Mouse (Mus musculus): ENCODE data around the gene Rnf167. TPM values are rescaled to one million over a fixed set of nuclear protein-coding genes. Genes with fewer than 3 reads are reported as not detected.

Gene Rnf167
- polyA plus RNA-seq, 1 experiment from 2014 or later = 75.1 TPM

- WGBS = 12% methylated on average over 3 of the region's 3 CpGs
- H3K4me2 ChIP-seq = peak within 1 kb of the TSS; percentile 93
- H3K9me3 ChIP-seq (replicated peaks) = no peaks in the 10 kb centered on the region
- H3K27ac ChIP-seq = peak within 1 kb of the TSS; percentile 99
- H3K4me3 ChIP-seq = peak within 1 kb of the TSS; percentile 98
- H3K36me3 ChIP-seq = peaks cover 25% of the 10 kb centered on the region
- peak; percentile 48 for ATAC-seq (replicated peaks; ENCODE audit: insufficient number of reproducible peaks, insufficient read depth, low FRiP score, low read depth)
- H3K27me3 ChIP-seq = no peaks in the 10 kb centered on the region
- peaks cover 63% of the 10 kb centered on the region for H3K4me1 ChIP-seq (replicated peaks)
- peak within 1 kb of the TSS; percentile 100 for H3K9ac ChIP-seq
Measured at GRCm38 (mm10) chr11:70656964-70657363, 9.9 kb downstream of the Rnf167 start, which contains the start of gene Eno3. TSS of gene Eno3 (plus strand) at chr11:70657202.

- Histone ChIP-seq H3K4me1 (replicated peaks) (peaks cover 57% of the 10 kb centered on the region), H3K4me3 (peak overlapping the region; percentile 98), H3K9ac (peak overlapping the region; percentile 59), H3K4me2 (peak overlapping the region; percentile 93), H3K27me3 (no peaks in the 10 kb centered on the region), H3K9me3 (replicated peaks) (no peaks in the 10 kb centered on the region), H3K27ac (peak overlapping the region; percentile 99), H3K36me3 (peaks cover 25% of the 10 kb centered on the region)
- no peak for ATAC-seq (replicated peaks; ENCODE audit: insufficient number of reproducible peaks, insufficient read depth, low FRiP score, low read depth)
- WGBS = 34% methylated on average over 6 of the region's 6 CpGs
Measured at GRCm38 (mm10) chr11:70657573-70657972, 10.5 kb downstream of the Rnf167 start.

- Histone ChIP-seq H3K9ac (peak overlapping the region; percentile 59), H3K4me2 (peak overlapping the region; percentile 93), H3K4me3 (peak overlapping the region; percentile 98), H3K27me3 (no peaks in the 10 kb centered on the region), H3K27ac (peak overlapping the region; percentile 99), H3K36me3 (peaks cover 25% of the 10 kb centered on the region), H3K9me3 (replicated peaks) (no peaks in the 10 kb centered on the region), H3K4me1 (replicated peaks) (peaks cover 54% of the 10 kb centered on the region)
- WGBS = 47% methylated on average over 9 of the region's 9 CpGs
- ATAC-seq (replicated peaks; ENCODE audit: insufficient number of reproducible peaks, insufficient read depth, low FRiP score, low read depth) = no peak
Measured at GRCm38 (mm10) chr11:70657991-70658390, 11.0 kb downstream of the Rnf167 start.

GRCm38 (mm10) chr11:70658521-70658920, 11.5 kb downstream of the Rnf167 start:
- Histone ChIP-seq H3K27ac (peak overlapping the region; percentile 99), H3K4me3 (peak overlapping the region; percentile 98), H3K36me3 (peaks cover 28% of the 10 kb centered on the region), H3K4me1 (replicated peaks) (peaks cover 53% of the 10 kb centered on the region), H3K9me3 (replicated peaks) (no peaks in the 10 kb centered on the region), H3K4me2 (peak overlapping the region; percentile 93), H3K9ac (peak overlapping the region; percentile 59), H3K27me3 (no peaks in the 10 kb centered on the region)
- no peak for ATAC-seq (replicated peaks; ENCODE audit: insufficient number of reproducible peaks, insufficient read depth, low FRiP score, low read depth)
- 69% methylated on average over 5 of the region's 5 CpGs for WGBS

- peak overlapping the region; percentile 98 for H3K4me3 ChIP-seq
- WGBS = 56% methylated on average over 8 of the region's 8 CpGs
- no peak overlapping the region for H3K9ac ChIP-seq
- no peaks in the 10 kb centered on the region for H3K9me3 ChIP-seq (replicated peaks)
- H3K27me3 ChIP-seq = no peaks in the 10 kb centered on the region
- H3K4me1 ChIP-seq (replicated peaks) = peaks cover 53% of the 10 kb centered on the region
- peaks cover 30% of the 10 kb centered on the region for H3K36me3 ChIP-seq
- no peak for ATAC-seq (replicated peaks; ENCODE audit: insufficient number of reproducible peaks, insufficient read depth, low FRiP score, low read depth)
- peak overlapping the region; percentile 93 for H3K4me2 ChIP-seq
- H3K27ac ChIP-seq = no peak overlapping the region
Measured at GRCm38 (mm10) chr11:70658942-70659341, 11.9 kb downstream of the Rnf167 start.

GRCm38 (mm10) chr11:70660571-70660970, 13.5 kb downstream of the Rnf167 start:
- Histone ChIP-seq H3K4me2 (no peak overlapping the region), H3K4me3 (no peak overlapping the region), H3K9ac (no peak overlapping the region), H3K27me3 (no peaks in the 10 kb centered on the region), H3K36me3 (peaks cover 46% of the 10 kb centered on the region), H3K9me3 (replicated peaks) (no peaks in the 10 kb centered on the region), H3K4me1 (replicated peaks) (peaks cover 49% of the 10 kb centered on the region), H3K27ac (no peak overlapping the region)
- 83% methylated on average over 8 of the region's 8 CpGs for WGBS
- no peak for ATAC-seq (replicated peaks; ENCODE audit: insufficient number of reproducible peaks, insufficient read depth, low FRiP score, low read depth)

GRCm38 (mm10) chr11:70663101-70663500, 16.1 kb downstream of the Rnf167 start:
- Histone ChIP-seq H3K27me3 (no peaks in the 10 kb centered on the region), H3K36me3 (peaks cover 56% of the 10 kb centered on the region), H3K4me2 (no peak overlapping the region), H3K27ac (no peak overlapping the region), H3K4me3 (no peak overlapping the region), H3K9me3 (replicated peaks) (no peaks in the 10 kb centered on the region), H3K4me1 (replicated peaks) (peaks cover 39% of the 10 kb centered on the region), H3K9ac (no peak overlapping the region)
- WGBS = 72% methylated on average over 8 of the region's 8 CpGs
- no peak for ATAC-seq (replicated peaks; ENCODE audit: insufficient number of reproducible peaks, insufficient read depth, low FRiP score, low read depth)

GRCm38 (mm10) chr11:70663957-70664356, 16.9 kb downstream of the Rnf167 start:
- H3K4me1 ChIP-seq (replicated peaks) = peaks cover 31% of the 10 kb centered on the region
- no peak overlapping the region for H3K9ac ChIP-seq
- H3K9me3 ChIP-seq (replicated peaks) = no peaks in the 10 kb centered on the region
- no peaks in the 10 kb centered on the region for H3K27me3 ChIP-seq
- 65% methylated on average over 6 of the region's 6 CpGs for WGBS
- peaks cover 56% of the 10 kb centered on the region for H3K36me3 ChIP-seq
- H3K27ac ChIP-seq = no peak overlapping the region; the same call in 1 of the 2 replicates
- no peak for ATAC-seq (replicated peaks; ENCODE audit: insufficient number of reproducible peaks, insufficient read depth, low FRiP score, low read depth)
- no peak overlapping the region for H3K4me3 ChIP-seq
- no peak overlapping the region for H3K4me2 ChIP-seq

- Histone ChIP-seq H3K36me3 (peaks cover 56% of the 10 kb centered on the region), H3K27me3 (no peaks in the 10 kb centered on the region), H3K9ac (no peak overlapping the region), H3K4me3 (no peak overlapping the region), H3K9me3 (replicated peaks) (no peaks in the 10 kb centered on the region), H3K27ac (no peak overlapping the region), H3K4me2 (no peak overlapping the region), H3K4me1 (replicated peaks) (peaks cover 28% of the 10 kb centered on the region)
- WGBS = 93% methylated on average over 9 of the region's 9 CpGs
- ATAC-seq (replicated peaks; ENCODE audit: insufficient number of reproducible peaks, insufficient read depth, low FRiP score, low read depth) = no peak
Measured at GRCm38 (mm10) chr11:70664741-70665140, 17.7 kb downstream of the Rnf167 start.

GRCm38 (mm10) chr11:70666687-70667086, 19.7 kb downstream of the Rnf167 start:
- Histone ChIP-seq H3K9me3 (replicated peaks) (no peaks in the 10 kb centered on the region), H3K4me1 (replicated peaks) (peaks cover 26% of the 10 kb centered on the region), H3K27me3 (no peaks in the 10 kb centered on the region), H3K9ac (no peak overlapping the region), H3K4me3 (no peak overlapping the region), H3K27ac (no peak overlapping the region), H3K36me3 (peaks cover 44% of the 10 kb centered on the region), H3K4me2 (no peak overlapping the region)
- 94% methylated on average over 8 of the region's 8 CpGs for WGBS
- ATAC-seq (replicated peaks; ENCODE audit: insufficient number of reproducible peaks, insufficient read depth, low FRiP score, low read depth) = no peak

- WGBS = 64% methylated on average over 14 of the region's 14 CpGs
- Histone ChIP-seq H3K36me3 (peaks cover 36% of the 10 kb centered on the region), H3K9me3 (replicated peaks) (no peaks in the 10 kb centered on the region), H3K4me2 (peak overlapping the region; percentile 68), H3K9ac (peak overlapping the region; percentile 49), H3K27ac (peak overlapping the region; percentile 97), H3K4me3 (peak overlapping the region; percentile 61), H3K4me1 (replicated peaks) (peaks cover 26% of the 10 kb centered on the region), H3K27me3 (no peaks in the 10 kb centered on the region)
- ATAC-seq (replicated peaks; ENCODE audit: insufficient number of reproducible peaks, insufficient read depth, low FRiP score, low read depth) = no peak
Measured at GRCm38 (mm10) chr11:70667271-70668150, 20.5 kb downstream of the Rnf167 start.

Data from heart, embryonic 15.5 days (tissue).